Mouse (Mus musculus): ENCODE data around the gene Cbln1. TPM values are rescaled to one million over a fixed set of nuclear protein-coding genes. Genes with fewer than 3 reads are reported as not detected.

Gene Cbln1
- polyA plus RNA-seq, 1 experiment from 2014 or later = not detected

DNA sequence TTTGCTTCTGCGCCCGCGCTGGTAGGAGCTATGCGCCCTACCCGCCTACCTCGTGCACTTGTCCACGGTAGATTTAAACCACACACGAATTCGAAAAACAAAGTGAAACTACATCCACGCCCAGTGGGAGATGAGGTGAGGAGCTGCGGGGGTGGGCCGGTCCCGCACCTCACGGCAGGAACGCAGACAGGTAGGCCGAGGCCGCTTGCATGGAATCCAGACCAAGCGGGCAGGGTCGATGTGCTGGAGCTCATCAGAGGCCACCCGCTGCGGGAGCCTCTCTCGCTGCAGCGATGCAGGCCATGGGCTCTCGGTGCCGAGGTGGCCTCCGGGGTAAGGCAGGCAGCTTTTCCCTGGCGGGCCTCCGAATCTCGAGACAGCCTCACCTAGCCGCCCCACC lies 905 bp upstream of the Cbln1 start:
- no peaks in the 10 kb centered on the region for H3K36me3 ChIP-seq (ENCODE audit: control insufficient read depth, insufficient read depth)
- H3K27me3 ChIP-seq (ENCODE audit: control insufficient read depth, insufficient read depth, low read depth, low read length) = peaks cover 74% of the 10 kb centered on the region
- H3K9me3 ChIP-seq (replicated peaks; ENCODE audit: control insufficient read depth, low read length) = no peaks in the 10 kb centered on the region
- H3K4me2 ChIP-seq (ENCODE audit: low read depth, low read length) = peak overlapping the region; percentile 64
- peak overlapping the region; percentile 52 for H3K4me3 ChIP-seq (ENCODE audit: low read depth, low read length)
- WGBS (ENCODE audit: insufficient replicate concordance) = 3% methylated on average over 30 of the region's 30 CpGs
- no peak overlapping the region for H3K27ac ChIP-seq (ENCODE audit: low read length)
- no peak overlapping the region for H3K9ac ChIP-seq (ENCODE audit: low read depth, low read length)
- peaks cover 11% of the 10 kb centered on the region for H3K4me1 ChIP-seq (ENCODE audit: control insufficient read depth, low read depth, low read length)
- ATAC-seq (ENCODE audit: low read depth) = no peak

DNA sequence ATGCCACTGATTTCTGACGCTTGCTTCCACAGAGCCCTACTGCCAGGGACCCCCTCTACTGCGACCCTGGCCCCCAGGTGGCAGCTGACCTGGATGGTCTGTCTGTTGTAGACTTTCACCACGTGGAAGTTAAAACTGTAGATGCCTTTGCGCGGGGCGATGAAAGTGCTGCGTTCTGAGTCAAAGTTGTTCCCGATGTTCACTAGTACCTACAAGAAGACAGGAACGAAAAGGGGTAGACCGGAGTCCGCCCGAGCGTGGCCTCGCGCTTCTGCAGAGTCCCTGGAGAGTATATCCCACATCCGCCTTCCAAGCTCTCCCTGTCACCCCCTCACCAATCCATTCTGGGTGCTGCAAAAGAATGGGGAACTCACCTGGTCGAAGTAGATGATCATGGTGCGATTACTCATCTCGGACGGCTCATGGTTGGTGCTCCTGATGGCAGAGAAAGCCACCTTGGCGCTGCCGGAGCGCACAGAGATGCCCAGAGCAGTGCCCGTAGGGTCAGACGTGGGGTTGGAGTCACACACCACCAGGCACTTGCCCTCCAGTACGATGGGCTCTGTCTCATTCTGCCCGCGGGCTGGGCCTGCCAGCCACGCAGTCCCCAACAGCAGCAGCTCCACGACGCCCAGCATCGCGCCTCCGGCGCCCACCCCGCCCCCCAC lies 672 bp downstream of the Cbln1 start:
- H3K4me3 ChIP-seq (ENCODE audit: low read depth, low read length) = peak overlapping the region; percentile 52; the same call in 1 of the 2 replicates
- ATAC-seq (ENCODE audit: low read depth) = no peak
- WGBS (ENCODE audit: insufficient replicate concordance) = 2% methylated on average over 35 of the region's 36 CpGs
- H3K27ac ChIP-seq (ENCODE audit: low read length) = no peak overlapping the region
- H3K9ac ChIP-seq (ENCODE audit: low read depth, low read length) = no peak overlapping the region
- no peaks in the 10 kb centered on the region for H3K9me3 ChIP-seq (replicated peaks; ENCODE audit: control insufficient read depth, low read length)
- peaks cover 87% of the 10 kb centered on the region for H3K27me3 ChIP-seq (ENCODE audit: control insufficient read depth, insufficient read depth, low read depth, low read length)
- H3K4me2 ChIP-seq (ENCODE audit: low read depth, low read length) = peak overlapping the region; percentile 64
- H3K4me1 ChIP-seq (ENCODE audit: control insufficient read depth, low read depth, low read length) = peaks cover 11% of the 10 kb centered on the region
- no peaks in the 10 kb centered on the region for H3K36me3 ChIP-seq (ENCODE audit: control insufficient read depth, insufficient read depth)

DNA sequence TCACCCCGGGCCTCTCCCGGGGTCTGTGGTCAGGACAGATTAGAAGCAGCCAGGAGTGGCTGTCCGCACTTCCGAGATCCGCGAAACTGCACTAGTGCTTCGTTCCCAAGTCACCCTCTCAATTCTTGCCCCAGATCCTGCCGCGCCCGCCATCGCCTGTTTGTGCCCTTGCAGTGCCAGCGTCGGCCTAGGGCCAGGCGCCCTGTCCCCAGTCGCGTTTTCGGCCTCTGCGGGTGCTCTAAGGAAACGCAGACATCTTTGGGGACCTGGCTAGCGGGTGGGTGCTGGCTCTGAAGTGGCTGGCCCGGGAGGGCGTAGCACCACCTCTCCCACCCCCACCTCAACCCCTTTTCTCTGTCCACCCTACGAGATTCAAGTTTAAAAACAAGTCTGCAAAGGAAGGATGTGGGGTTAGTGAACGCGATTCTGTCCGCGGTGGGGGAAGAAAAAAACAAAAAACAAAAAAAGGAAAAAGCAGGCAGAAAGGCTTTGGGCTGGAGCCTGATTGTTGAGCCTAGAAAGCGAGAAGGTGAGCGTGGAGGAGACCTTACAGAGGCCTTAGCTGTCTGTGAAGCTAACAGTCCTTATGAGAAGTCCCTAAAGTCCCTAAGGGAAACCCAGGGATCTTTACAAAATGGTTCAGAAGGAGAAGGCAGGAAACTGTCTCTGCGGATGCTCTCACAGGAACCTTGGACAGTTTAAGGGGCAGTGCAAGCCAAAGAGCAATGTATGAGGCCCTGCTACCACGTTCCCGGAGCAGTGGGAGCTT lies 1.4 kb downstream of the Cbln1 start:
- Histone ChIP-seq H3K36me3 (ENCODE audit: control insufficient read depth, insufficient read depth) (no peaks in the 10 kb centered on the region), H3K4me1 (ENCODE audit: control insufficient read depth, low read depth, low read length) (peaks cover 11% of the 10 kb centered on the region), H3K4me3 (ENCODE audit: low read depth, low read length) (no peak overlapping the region), H3K9ac (ENCODE audit: low read depth, low read length) (no peak overlapping the region), H3K27ac (ENCODE audit: low read length) (no peak overlapping the region), H3K9me3 (replicated peaks; ENCODE audit: control insufficient read depth, low read length) (no peaks in the 10 kb centered on the region), H3K4me2 (ENCODE audit: low read depth, low read length) (no peak overlapping the region), H3K27me3 (ENCODE audit: control insufficient read depth, insufficient read depth, low read depth, low read length) (peaks cover 87% of the 10 kb centered on the region)
- ATAC-seq (ENCODE audit: low read depth) = no peak
- WGBS (ENCODE audit: insufficient replicate concordance) = 2% methylated on average over 32 of the region's 32 CpGs

DNA sequence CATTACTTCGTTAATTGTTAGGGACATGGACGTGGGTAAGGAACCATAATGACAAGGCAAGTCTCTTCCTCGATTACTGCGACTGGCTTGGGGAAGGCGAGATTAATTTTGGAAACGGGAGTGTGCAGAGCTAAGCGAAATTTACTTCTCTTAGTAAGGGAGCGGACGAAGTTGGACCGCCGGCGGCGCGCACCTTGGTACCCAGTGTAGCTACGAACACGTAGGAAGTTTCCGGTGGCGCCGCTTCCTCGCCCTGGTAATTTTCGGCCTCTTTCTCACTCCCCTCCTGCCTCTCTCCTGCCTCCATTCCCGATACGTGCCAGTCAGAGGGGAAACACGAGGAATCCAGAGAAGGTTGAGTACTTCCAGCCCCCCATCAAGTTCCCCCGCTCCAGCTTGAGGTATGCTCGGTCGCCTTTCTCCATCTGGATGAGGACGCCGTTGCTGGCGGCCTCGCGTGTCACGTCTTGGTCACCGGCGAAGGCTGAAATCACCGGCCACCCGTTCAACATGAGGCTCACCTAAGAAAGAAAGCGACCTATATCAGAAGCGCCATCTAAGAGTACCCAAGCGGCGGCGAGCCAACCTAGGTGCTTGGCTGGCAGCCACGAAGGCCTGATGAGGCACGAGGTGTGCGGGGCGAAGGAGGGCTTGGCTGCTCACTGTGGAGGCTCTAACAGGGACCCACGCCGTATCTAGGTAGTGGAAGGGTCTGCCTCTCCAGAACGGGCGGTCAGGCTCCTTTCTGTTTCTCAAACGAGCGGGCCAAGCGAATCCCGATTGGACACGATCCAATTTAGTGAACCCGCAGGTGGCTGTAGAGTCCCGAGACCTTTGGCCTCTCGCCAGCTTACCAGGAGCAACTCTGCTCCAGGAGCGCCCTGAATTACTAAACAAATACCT lies 2.2 kb downstream of the Cbln1 start:
- no peak overlapping the region for H3K9ac ChIP-seq (ENCODE audit: low read depth, low read length)
- 1% methylated on average over 59 of the region's 59 CpGs for WGBS (ENCODE audit: insufficient replicate concordance)
- no peaks in the 10 kb centered on the region for H3K36me3 ChIP-seq (ENCODE audit: control insufficient read depth, insufficient read depth)
- no peak overlapping the region for H3K4me3 ChIP-seq (ENCODE audit: low read depth, low read length)
- H3K27me3 ChIP-seq (ENCODE audit: control insufficient read depth, insufficient read depth, low read depth, low read length) = peaks cover 80% of the 10 kb centered on the region
- H3K4me1 ChIP-seq (ENCODE audit: control insufficient read depth, low read depth, low read length) = peaks cover 11% of the 10 kb centered on the region
- H3K27ac ChIP-seq (ENCODE audit: low read length) = no peak overlapping the region
- no peaks in the 10 kb centered on the region for H3K9me3 ChIP-seq (replicated peaks; ENCODE audit: control insufficient read depth, low read length)
- ATAC-seq (ENCODE audit: low read depth) = no peak
- no peak overlapping the region for H3K4me2 ChIP-seq (ENCODE audit: low read depth, low read length)

DNA sequence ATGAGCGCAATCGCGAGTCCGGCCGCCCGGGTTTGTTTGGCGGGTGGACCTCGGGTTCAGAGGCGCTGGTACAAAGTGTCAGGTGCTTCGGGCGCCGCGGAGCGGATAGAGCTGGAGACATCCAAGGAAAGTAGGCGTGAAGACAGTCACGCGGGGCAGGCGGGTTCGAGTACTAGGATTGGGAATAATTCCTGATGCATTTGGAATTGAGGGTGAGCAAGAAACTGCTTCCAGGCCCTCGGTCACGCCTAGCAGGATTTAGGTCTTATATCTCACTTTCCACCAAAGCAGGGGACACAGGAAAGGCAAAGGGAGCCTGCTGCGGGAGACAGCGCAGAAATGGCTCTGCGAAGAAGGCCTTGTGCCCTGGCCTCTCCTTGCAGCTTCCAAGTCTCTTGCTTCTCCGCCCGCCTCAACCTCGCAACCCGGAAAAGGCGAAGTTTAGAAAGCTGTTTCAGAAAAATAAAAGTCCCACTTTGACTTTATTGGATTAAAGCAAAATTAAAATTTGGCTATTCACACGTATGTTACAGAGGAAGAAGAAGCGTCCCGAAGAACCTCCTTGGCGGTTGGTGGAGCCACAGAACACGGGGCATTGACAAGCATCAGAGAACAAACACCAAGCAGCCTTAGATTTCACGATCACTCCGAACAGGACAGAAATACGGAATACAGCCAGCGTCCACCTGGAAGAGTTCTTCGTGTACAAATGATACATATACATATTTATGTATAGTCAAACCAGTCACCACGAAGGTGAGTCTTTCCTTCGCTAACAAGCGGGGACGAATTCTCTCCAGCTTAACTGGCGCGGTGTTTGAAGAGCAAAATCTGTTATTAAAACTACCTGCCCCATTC lies 3.2 kb downstream of the Cbln1 start:
- no peak for ATAC-seq (ENCODE audit: low read depth)
- H3K9ac ChIP-seq (ENCODE audit: low read depth, low read length) = no peak overlapping the region
- H3K27me3 ChIP-seq (ENCODE audit: control insufficient read depth, insufficient read depth, low read depth, low read length) = peaks cover 72% of the 10 kb centered on the region
- H3K4me2 ChIP-seq (ENCODE audit: low read depth, low read length) = no peak overlapping the region
- peaks cover 11% of the 10 kb centered on the region for H3K4me1 ChIP-seq (ENCODE audit: control insufficient read depth, low read depth, low read length)
- no peak overlapping the region for H3K27ac ChIP-seq (ENCODE audit: low read length)
- 3% methylated on average over 45 of the region's 45 CpGs for WGBS (ENCODE audit: insufficient replicate concordance)
- no peaks in the 10 kb centered on the region for H3K36me3 ChIP-seq (ENCODE audit: control insufficient read depth, insufficient read depth)
- no peak overlapping the region for H3K4me3 ChIP-seq (ENCODE audit: low read depth, low read length)
- no peaks in the 10 kb centered on the region for H3K9me3 ChIP-seq (replicated peaks; ENCODE audit: control insufficient read depth, low read length)

DNA sequence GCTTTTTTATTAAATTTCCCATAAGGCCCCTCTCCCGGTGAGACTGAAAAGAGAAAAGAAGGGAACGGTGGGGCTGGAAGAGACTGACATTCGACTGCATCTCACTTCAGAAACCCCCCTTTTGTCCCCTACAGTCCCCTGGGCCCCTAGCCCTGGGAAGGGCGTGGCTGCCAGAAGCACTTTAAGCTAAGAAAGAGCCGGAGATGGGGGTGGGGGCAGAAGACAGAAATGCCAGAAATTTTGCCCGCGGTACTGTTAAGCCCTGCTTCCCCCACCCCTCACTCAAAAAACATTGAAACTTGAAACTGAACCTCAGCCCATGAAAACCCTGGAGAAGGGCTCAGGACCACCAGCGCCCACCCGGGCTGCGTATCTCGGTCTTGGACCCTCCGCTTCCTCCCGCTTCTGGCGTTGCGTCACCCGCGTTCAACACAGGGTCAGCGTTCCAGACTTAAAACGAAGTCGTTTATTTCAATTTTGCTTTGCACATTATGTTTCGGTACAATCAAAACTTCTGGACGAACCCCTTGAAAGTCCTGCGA lies 3.9 kb downstream of the Cbln1 start:
- peaks cover 11% of the 10 kb centered on the region for H3K4me1 ChIP-seq (ENCODE audit: control insufficient read depth, low read depth, low read length)
- no peak overlapping the region for H3K9ac ChIP-seq (ENCODE audit: low read depth, low read length)
- H3K4me2 ChIP-seq (ENCODE audit: low read depth, low read length) = no peak overlapping the region
- WGBS (ENCODE audit: insufficient replicate concordance) = 3% methylated on average over 23 of the region's 23 CpGs
- no peak overlapping the region for H3K4me3 ChIP-seq (ENCODE audit: low read depth, low read length)
- peaks cover 65% of the 10 kb centered on the region for H3K27me3 ChIP-seq (ENCODE audit: control insufficient read depth, insufficient read depth, low read depth, low read length)
- no peak overlapping the region for H3K27ac ChIP-seq (ENCODE audit: low read length)
- no peaks in the 10 kb centered on the region for H3K36me3 ChIP-seq (ENCODE audit: control insufficient read depth, insufficient read depth)
- ATAC-seq (ENCODE audit: low read depth) = no peak
- H3K9me3 ChIP-seq (replicated peaks; ENCODE audit: control insufficient read depth, low read length) = no peaks in the 10 kb centered on the region

DNA sequence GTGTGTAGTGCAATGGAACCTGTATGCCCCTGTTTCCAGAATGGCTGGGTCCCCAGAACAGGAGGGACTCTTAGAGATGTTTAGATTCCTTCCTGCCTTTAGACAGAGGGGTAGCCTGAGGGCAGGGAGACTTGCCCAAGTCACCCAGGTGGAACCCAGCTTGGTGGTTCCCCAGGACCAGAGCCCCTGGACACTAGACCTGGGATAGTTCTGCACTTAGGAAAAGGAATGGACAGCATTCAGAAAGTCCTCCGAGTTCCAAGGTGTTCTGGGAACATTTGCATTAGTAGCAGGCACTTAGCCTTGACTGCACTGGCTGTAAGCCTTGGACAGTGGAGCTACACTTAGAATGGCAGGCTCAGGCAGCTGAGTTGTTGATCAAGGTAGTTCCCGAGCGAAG lies 4.5 kb downstream of the Cbln1 start:
- peaks cover 59% of the 10 kb centered on the region for H3K27me3 ChIP-seq (ENCODE audit: control insufficient read depth, insufficient read depth, low read depth, low read length)
- 6% methylated on average over 3 of the region's 3 CpGs for WGBS (ENCODE audit: insufficient replicate concordance)
- H3K4me2 ChIP-seq (ENCODE audit: low read depth, low read length) = no peak overlapping the region
- H3K9ac ChIP-seq (ENCODE audit: low read depth, low read length) = no peak overlapping the region
- H3K36me3 ChIP-seq (ENCODE audit: control insufficient read depth, insufficient read depth) = no peaks in the 10 kb centered on the region
- no peak overlapping the region for H3K4me3 ChIP-seq (ENCODE audit: low read depth, low read length)
- peaks cover 7% of the 10 kb centered on the region for H3K4me1 ChIP-seq (ENCODE audit: control insufficient read depth, low read depth, low read length)
- H3K27ac ChIP-seq (ENCODE audit: low read length) = no peak overlapping the region
- ATAC-seq (ENCODE audit: low read depth) = no peak
- H3K9me3 ChIP-seq (replicated peaks; ENCODE audit: control insufficient read depth, low read length) = no peaks in the 10 kb centered on the region

DNA sequence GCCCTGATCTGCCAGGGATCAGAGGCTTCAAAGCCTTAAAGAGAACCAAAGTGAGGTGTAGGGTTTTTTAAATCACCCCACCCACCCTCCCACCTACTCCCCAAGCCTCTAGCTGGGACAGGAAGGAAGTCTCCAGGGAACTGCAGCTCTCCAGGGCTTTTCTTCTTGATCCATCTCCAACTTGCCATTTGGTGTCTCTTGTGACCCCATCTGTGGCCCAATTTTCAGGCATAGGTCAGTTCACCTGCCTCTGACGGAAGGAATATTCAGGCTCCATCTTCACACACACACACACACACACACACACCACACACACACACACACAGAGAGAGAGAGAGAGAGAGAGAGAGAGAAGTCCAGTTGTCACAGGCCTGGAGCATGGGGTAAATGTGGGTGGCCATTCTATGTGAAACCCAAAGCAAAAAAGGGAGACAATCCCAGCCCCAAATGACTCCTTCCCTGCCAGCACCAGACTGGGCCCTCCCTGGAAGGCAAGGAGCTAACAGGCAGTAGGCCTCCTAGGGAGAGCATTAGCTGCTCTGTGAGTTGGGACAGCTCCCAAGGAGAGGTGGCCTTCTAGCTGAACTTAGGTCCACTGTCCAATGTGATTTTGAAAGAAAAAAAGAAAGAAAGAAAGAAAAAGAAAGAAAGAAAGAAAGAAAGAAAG lies 5.3 kb downstream of the Cbln1 start:
- H3K36me3 ChIP-seq (ENCODE audit: control insufficient read depth, insufficient read depth) = no peaks in the 10 kb centered on the region
- ATAC-seq (ENCODE audit: low read depth) = no peak
- no peak overlapping the region for H3K9ac ChIP-seq (ENCODE audit: low read depth, low read length)
- no peak overlapping the region for H3K4me2 ChIP-seq (ENCODE audit: low read depth, low read length)
- no peak overlapping the region for H3K27ac ChIP-seq (ENCODE audit: low read length)
- peaks cover 2% of the 10 kb centered on the region; the same call in 1 of the 2 replicates for H3K4me1 ChIP-seq (ENCODE audit: control insufficient read depth, low read depth, low read length)
- no peak overlapping the region for H3K4me3 ChIP-seq (ENCODE audit: low read depth, low read length)
- H3K27me3 ChIP-seq (ENCODE audit: control insufficient read depth, insufficient read depth, low read depth, low read length) = peaks cover 51% of the 10 kb centered on the region
- 55% methylated on average over 1 of the region's 1 CpGs for WGBS (ENCODE audit: insufficient replicate concordance)
- no peaks in the 10 kb centered on the region for H3K9me3 ChIP-seq (replicated peaks; ENCODE audit: control insufficient read depth, low read length)
